In genomic region chr1:153522116-153522515, GRCm38 (mm10) we compare ENCODE assay signal across 22 mouse cellular contexts.
"Had no signal": no experiment of that assay in that cellular context is flagged by ENCODE, and none has a peak within 500 bp of the region (broad histone marks: within the 10 kb centered on the region; RNA-seq: fewer than 3 reads in every experiment).

No protein-coding gene starts in this region.

- ATAC-seq: forebrain, embryonic 16.5 days; hindbrain, embryonic 16.5 days; intestine, embryonic 16.5 days had no signal

- H3K9me3 ChIP-seq: heart, embryonic 10.5 days; heart, embryonic 12.5 days; hindbrain, embryonic 10.5 days; hindbrain, embryonic 12.5 days; limb, embryonic 10.5 days; limb, embryonic 12.5 days; liver, embryonic 13.5 days; liver, embryonic 15.5 days had no signal

- H3K4me3 ChIP-seq: gastrocnemius, adult 2 months; heart, embryonic 10.5 days; heart, embryonic 12.5 days; hindbrain, embryonic 10.5 days; hindbrain, embryonic 12.5 days; limb, embryonic 10.5 days; limb, embryonic 12.5 days; liver, embryonic 13.5 days; liver, embryonic 15.5 days had no signal

- H3K4me1 ChIP-seq: heart, embryonic 10.5 days; heart, embryonic 12.5 days; hindbrain, embryonic 12.5 days; limb, embryonic 12.5 days; liver, embryonic 13.5 days; liver, embryonic 15.5 days had no signal

- H3K27ac ChIP-seq: gastrocnemius, adult 2 months; heart, embryonic 10.5 days; hindbrain, embryonic 10.5 days; hindbrain, embryonic 12.5 days; hindbrain, embryonic 14.5 days; limb, embryonic 10.5 days; limb, embryonic 12.5 days; liver, embryonic 13.5 days; liver, embryonic 15.5 days had no signal

- H3K4me2 ChIP-seq: heart, embryonic 12.5 days; hindbrain, embryonic 12.5 days; hindbrain, embryonic 14.5 days; limb, embryonic 12.5 days; liver, embryonic 11.5 days; liver, embryonic 13.5 days; liver, embryonic 15.5 days had no signal

- H3K9ac ChIP-seq: heart, embryonic 12.5 days; hindbrain, embryonic 12.5 days; hindbrain, embryonic 14.5 days; limb, embryonic 12.5 days; liver, embryonic 13.5 days; liver, embryonic 15.5 days had no signal

- H3K36me3 ChIP-seq: heart, embryonic 10.5 days; heart, embryonic 12.5 days; hindbrain, embryonic 10.5 days; limb, embryonic 10.5 days; limb, embryonic 12.5 days; liver, embryonic 13.5 days; liver, embryonic 15.5 days had no signal

- DNase-seq: gastrocnemius, adult 2 months; gastrocnemius, postnatal 10 days; gastrocnemius, postnatal 25 days; heart, adult 18-20 months; heart, postnatal 10 days; heart, postnatal 4 days; layer of hippocampus, adult 9-11 months; layer of hippocampus, postnatal 36 days; liver; liver, embryonic 13.5 days had no signal

- H3K27me3 ChIP-seq: heart, embryonic 12.5 days; hindbrain, embryonic 12.5 days; limb, embryonic 12.5 days; liver, embryonic 13.5 days; liver, embryonic 15.5 days had no signal
